Mouse (Mus musculus): ENCODE results near the gene Frmpd3. TPM values are rescaled to one million over a fixed set of nuclear protein-coding genes. Genes with fewer than 3 reads are reported as not detected.
"Not testable (repeated sequence)": the region's sequence is repeated elsewhere in the genome, so short reads cannot be mapped to it uniquely, and the experiment has no call there.

Gene Frmpd3
- not detected in 2 replicates for polyA plus RNA-seq (2012; ENCODE audit: insufficient read depth, insufficient read length, missing spikeins)

DNA sequence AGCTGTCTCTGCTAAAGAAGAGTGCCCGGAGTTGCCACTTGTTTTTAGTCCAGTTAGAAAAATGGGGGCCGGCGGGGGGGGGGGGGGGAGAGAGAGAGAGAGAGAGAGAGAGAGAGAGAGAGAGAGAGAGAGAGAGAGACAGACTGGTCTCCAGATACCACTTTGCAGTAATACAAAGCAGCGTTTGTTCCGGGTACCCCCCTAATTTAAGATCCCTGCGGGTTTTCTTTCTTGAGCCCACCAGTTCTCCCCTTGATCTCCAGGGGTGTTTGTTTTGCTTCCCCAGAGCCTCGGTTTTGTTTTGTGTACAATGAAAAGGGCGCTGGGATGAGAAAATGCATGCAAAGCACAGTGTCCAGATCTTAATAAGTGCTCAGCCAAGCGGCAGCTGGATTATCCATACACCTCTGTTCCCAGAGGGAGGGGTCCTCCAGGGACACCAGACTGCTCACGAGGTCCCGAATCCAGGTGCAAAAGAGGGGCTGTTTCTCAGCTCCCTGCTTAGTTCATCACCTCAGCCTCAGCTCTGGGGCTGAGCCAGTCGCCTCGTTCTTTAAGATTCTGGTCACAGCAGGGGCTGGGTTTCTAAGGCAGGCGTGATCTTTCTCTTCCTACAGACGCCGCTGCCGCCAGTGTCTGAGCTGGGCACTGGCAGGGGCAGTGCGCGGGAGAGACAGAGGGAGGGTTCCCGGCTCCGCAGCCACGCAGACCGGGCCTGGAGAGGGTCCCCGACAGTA lies at the start of gene Frmpd3:
Frmpd3 (plus strand) TSS at position 608 of the 737 bp plus-strand sequence.
- H3K4me1 ChIP-seq (ENCODE audit: control insufficient read depth, insufficient read depth, low read length): no peaks in the 10 kb centered on the region
- H3K4me3 ChIP-seq (ENCODE audit: insufficient read depth, low read length): no peak within 1 kb of the TSS
- H3K27ac ChIP-seq (ENCODE audit: insufficient read depth, low read depth, low read length): no peak within 1 kb of the TSS
- TF ChIP-seq POLR2A (IDR thresholded peaks at IDR 0.05; ENCODE audit: borderline replicate concordance, low read depth, low read length): no peak
- TF ChIP-seq CTCF (IDR thresholded peaks at IDR 0.05; ENCODE audit: low read depth, low read length): no peak

DNA sequence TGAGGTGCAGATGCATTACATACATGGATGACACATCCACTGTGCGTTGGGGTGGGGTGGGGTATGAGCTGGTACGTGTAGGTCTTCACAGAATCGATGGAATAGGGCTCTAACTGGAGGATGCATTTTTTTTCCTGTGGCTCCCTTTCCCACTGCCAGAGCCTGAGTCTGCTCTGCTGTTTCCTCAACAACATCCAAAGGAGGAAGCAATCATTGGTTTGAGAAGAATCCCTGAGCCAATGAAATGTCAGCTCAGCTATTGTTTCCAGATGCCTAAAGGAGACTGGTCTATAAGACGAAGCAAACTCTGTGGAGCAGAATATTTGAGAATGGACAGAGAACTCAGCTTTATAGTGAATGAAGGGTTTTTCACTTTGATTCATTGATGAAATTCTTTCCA lies 38.3 kb upstream of the Frmpd3 start:
- TF ChIP-seq CTCF (IDR thresholded peaks at IDR 0.05; ENCODE audit: low read depth, low read length): no peak
- no peak for TF ChIP-seq POLR2A (IDR thresholded peaks at IDR 0.05; ENCODE audit: borderline replicate concordance, low read depth, low read length)
- no peak overlapping the region for H3K4me3 ChIP-seq (ENCODE audit: insufficient read depth, low read length)
- H3K27ac ChIP-seq (ENCODE audit: insufficient read depth, low read depth, low read length): no peak overlapping the region
- no peaks in the 10 kb centered on the region for H3K4me1 ChIP-seq (ENCODE audit: control insufficient read depth, insufficient read depth, low read length)

DNA sequence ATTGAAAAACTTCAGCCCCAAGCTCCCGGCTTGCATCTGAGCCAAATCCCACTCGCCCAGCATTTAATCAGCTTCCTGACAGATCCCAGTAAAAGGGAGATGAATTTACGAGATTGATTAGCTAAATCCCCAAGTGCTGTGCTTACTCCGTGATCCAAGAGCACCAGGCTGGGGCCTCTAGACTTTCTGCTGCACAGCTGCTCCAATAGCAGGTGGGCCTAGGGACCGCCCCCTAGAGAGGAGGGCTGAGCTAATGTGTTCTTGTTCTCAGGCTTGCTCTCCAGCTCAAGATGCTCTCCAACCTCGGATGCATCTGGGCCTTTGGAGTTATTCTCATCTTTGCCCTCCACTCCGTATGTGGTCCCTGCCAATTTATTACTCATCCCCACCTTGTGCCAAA lies 36.4 kb upstream of the Frmpd3 start:
- Histone ChIP-seq H3K27ac (ENCODE audit: insufficient read depth, low read depth, low read length) (no peak overlapping the region), H3K4me1 (ENCODE audit: control insufficient read depth, insufficient read depth, low read length) (no peaks in the 10 kb centered on the region), H3K4me3 (ENCODE audit: insufficient read depth, low read length) (no peak overlapping the region)
- TF ChIP-seq POLR2A (IDR thresholded peaks at IDR 0.05; ENCODE audit: borderline replicate concordance, low read depth, low read length): no peak
- no peak for TF ChIP-seq CTCF (IDR thresholded peaks at IDR 0.05; ENCODE audit: low read depth, low read length)

DNA sequence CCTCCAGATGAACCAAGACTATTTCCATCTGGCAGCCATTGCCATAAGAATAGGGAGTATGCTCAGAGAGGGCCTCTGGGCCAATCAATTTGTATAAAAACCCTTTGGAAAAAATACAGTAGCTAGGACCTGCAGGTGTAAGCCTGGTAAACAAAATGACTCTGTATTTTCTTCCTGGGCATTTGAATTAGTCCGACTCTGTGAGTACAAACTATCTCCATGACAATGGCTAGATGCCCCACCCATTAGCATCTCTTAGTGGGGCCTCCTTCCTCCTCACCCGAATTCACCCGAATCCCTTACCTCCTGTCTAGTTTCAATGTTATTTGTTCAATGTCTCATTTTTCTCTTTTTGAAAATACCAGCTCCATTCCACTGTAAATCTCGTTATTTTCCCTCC lies 24.1 kb upstream of the Frmpd3 start:
- no peak overlapping the region for H3K27ac ChIP-seq (ENCODE audit: insufficient read depth, low read depth, low read length)
- no peaks in the 10 kb centered on the region for H3K4me1 ChIP-seq (ENCODE audit: control insufficient read depth, insufficient read depth, low read length)
- no peak for TF ChIP-seq CTCF (IDR thresholded peaks at IDR 0.05; ENCODE audit: low read depth, low read length)

DNA sequence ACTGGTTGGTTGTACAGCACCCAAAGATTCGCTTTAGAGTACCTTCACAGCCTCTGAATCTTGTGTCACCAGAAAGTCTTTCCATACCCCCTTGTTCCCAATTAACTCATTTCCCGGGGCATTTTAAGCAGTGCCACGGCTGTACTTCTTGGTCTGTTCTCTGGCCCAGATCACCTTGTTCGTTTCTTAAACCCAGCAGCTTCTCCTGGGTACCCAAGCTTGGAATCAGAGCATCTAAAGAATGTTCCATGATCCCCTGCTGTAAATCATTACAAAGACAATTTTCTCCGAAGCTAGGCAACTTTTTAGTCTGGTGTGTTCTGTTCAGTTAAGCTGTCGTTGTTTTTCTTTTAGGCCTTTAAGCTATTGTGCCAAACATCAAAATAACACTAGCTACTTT lies 22.9 kb upstream of the Frmpd3 start:
- TF ChIP-seq POLR2A (IDR thresholded peaks at IDR 0.05; ENCODE audit: borderline replicate concordance, low read depth, low read length): no peak
- no peak for TF ChIP-seq CTCF (IDR thresholded peaks at IDR 0.05; ENCODE audit: low read depth, low read length)
- H3K27ac ChIP-seq (ENCODE audit: insufficient read depth, low read depth, low read length): no peak overlapping the region
- H3K4me3 ChIP-seq (ENCODE audit: insufficient read depth, low read length): no peak overlapping the region
- no peaks in the 10 kb centered on the region for H3K4me1 ChIP-seq (ENCODE audit: control insufficient read depth, insufficient read depth, low read length)

More for the DNA sequence above, 24.1 kb upstream of the Frmpd3 start:
- H3K4me3 ChIP-seq (ENCODE audit: insufficient read depth, low read length): no peak overlapping the region

DNA sequence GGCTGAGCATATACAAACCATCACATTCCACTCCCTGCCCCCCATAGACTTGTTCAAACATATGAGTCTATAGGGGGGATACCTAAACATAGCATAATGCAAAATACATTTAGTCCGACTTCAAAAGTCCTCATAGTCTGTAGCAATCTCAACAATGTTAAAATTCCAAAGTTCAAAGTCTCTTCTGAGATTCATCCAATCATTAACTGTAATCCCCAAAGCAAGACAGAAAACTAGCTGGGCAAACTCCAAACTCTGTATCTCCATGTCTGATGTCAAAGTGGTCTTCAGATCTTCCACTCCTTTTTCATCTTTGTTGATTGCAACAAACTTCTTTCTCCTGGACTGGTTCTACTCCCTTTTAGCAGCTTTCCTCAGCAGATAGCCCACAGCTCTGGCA lies 21.4 kb upstream of the Frmpd3 start:
- H3K4me1 ChIP-seq (ENCODE audit: control insufficient read depth, insufficient read depth, low read length); H3K27ac ChIP-seq (ENCODE audit: insufficient read depth, low read depth, low read length): not testable (repeated sequence)

DNA sequence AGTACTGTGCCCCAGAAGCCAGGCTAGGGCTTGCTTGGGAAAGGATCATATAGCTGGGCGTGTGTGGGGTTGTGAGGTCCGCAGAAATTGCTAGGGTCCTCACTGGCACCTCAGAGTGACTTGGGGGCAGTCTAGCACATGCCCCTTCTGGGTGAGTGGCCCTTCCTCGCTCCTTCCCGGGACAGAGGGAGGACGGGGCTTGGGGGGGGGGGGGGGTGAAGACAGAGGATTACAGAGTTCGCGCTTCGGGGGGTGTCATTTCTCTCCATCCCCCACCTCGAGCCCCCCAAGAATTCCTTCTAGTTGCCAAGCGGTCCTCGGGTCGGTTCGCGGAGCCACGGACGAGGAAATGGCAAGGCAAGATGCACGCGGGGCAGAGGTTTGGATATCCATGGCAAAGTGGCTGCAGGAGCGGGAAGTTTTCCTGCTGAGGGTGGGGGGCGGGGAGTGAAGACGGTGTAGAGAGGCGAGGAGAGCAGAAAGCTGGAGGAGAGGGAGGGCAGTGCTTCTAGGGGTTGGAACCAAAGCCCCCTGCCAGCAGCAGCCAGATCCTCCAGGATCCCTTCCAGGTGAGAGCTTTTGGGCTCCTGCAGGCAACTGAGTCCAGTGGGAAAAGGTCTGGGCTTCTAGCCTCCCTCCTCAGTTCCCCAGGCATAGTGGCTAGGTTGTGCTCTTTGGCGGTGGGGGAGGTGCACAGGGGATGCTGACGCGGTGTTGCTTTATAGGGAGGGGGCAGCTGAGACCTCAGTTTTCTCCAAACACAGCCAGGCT lies 515 bp downstream of the Frmpd3 start:
- H3K4me3 ChIP-seq (ENCODE audit: insufficient read depth, low read length): no peak overlapping the region
- no peaks in the 10 kb centered on the region for H3K4me1 ChIP-seq (ENCODE audit: control insufficient read depth, insufficient read depth, low read length)
- no peak overlapping the region for H3K27ac ChIP-seq (ENCODE audit: insufficient read depth, low read depth, low read length)
- TF ChIP-seq POLR2A (IDR thresholded peaks at IDR 0.05; ENCODE audit: borderline replicate concordance, low read depth, low read length) (no peak), CTCF (IDR thresholded peaks at IDR 0.05; ENCODE audit: low read depth, low read length) (no peak)

More for the DNA sequence above, 21.4 kb upstream of the Frmpd3 start:
- H3K4me3 ChIP-seq (ENCODE audit: insufficient read depth, low read length): not testable (repeated sequence)

DNA sequence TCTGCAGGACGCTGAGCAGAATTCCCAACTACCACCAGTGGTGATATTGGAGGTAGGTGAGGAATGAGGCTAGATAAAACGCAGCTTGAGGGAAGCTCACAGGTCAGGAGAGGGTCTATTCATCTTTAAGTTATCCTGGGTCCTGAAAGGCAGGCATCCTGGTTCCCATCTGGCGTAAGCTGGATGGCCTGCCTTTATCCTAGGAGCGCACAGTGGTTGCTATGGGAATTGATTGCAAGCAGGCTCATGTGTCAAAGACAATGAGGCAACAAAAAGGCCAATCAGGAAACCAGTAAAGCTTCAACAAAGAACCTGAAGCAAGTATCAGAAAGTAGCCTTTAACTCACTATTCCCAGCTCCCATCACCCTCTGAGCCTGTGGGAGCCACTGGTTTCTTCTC lies 33.6 kb downstream of the Frmpd3 start:
- Histone ChIP-seq H3K4me1 (ENCODE audit: control insufficient read depth, insufficient read depth, low read length) (no peaks in the 10 kb centered on the region), H3K4me3 (ENCODE audit: insufficient read depth, low read length) (no peak overlapping the region), H3K27ac (ENCODE audit: insufficient read depth, low read depth, low read length) (no peak overlapping the region)
- TF ChIP-seq POLR2A (IDR thresholded peaks at IDR 0.05; ENCODE audit: borderline replicate concordance, low read depth, low read length): no peak
- no peak for TF ChIP-seq CTCF (IDR thresholded peaks at IDR 0.05; ENCODE audit: low read depth, low read length)

DNA sequence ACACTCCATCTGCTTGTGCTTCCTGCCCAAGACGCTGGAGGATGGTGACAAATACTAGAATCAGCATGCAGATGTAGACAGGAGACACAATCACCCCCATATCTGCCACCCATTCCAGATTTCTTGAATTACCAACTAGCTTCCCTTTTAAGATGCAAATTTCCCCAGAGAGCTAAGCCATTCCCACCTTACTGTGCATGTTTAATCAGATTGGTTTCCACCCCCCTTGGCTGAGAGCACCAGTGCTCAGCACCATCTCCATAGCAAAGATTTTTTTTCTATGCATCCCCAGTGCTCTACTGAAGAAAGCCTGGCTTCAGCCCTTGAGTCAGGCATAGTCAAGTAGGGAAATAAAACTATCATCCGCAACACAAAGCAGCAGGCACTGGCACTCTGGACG lies 57.9 kb downstream of the Frmpd3 start:
- no peak overlapping the region for H3K4me3 ChIP-seq (ENCODE audit: insufficient read depth, low read length)

DNA sequence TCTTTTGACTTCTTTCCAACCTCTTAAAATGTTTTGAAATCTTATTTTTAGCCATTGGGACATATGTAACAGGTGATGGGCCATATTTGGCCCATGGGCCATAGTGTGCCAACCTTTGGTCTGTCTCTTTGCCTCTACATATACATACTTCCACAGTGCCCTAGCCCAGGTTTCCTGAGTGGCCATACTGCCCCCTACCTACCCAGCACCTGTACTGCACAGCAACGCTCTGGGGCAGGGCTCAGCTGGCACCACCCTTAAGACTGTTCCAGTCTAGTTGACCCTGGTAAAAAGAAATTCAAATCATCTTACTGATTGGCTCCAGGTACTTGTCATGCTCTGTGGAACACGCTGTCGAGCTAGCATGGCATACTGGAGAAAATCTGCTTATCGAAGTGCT lies 60.8 kb downstream of the Frmpd3 start:
- Histone ChIP-seq H3K4me1 (ENCODE audit: control insufficient read depth, insufficient read depth, low read length) (no peaks in the 10 kb centered on the region), H3K27ac (ENCODE audit: insufficient read depth, low read depth, low read length) (no peak overlapping the region), H3K4me3 (ENCODE audit: insufficient read depth, low read length) (no peak overlapping the region)
- TF ChIP-seq POLR2A (IDR thresholded peaks at IDR 0.05; ENCODE audit: borderline replicate concordance, low read depth, low read length): no peak
- no peak for TF ChIP-seq CTCF (IDR thresholded peaks at IDR 0.05; ENCODE audit: low read depth, low read length)

More for the DNA sequence above, 57.9 kb downstream of the Frmpd3 start:
- no peak overlapping the region for H3K27ac ChIP-seq (ENCODE audit: insufficient read depth, low read depth, low read length)
- H3K4me1 ChIP-seq (ENCODE audit: control insufficient read depth, insufficient read depth, low read length): no peaks in the 10 kb centered on the region
- TF ChIP-seq POLR2A (IDR thresholded peaks at IDR 0.05; ENCODE audit: borderline replicate concordance, low read depth, low read length) (no peak), CTCF (IDR thresholded peaks at IDR 0.05; ENCODE audit: low read depth, low read length) (no peak)
